Comparison of ENCODE assay signal across 14 mouse cellular contexts in genomic region chr6:55319585-55320551, GRCm38 (mm10). TPM values are rescaled to one million over a fixed set of nuclear protein-coding genes. Genes with fewer than 3 reads are reported as not detected.
DNase-seq lines count a peak whose midpoint lies in the region; ATAC-seq and TF ChIP-seq lines count a peak whose summit lies in the region.
"Had no signal": no experiment of that assay in that cellular context is flagged by ENCODE, and none has a peak within 500 bp of the region (broad histone marks: within the 10 kb centered on the region; RNA-seq: fewer than 3 reads in every experiment).

No protein-coding gene starts in this region.

- 72% methylated on average over 14 of the region's 14 CpGs for WGBS in liver, embryonic 14.5 days (ENCODE audit: insufficient replicate concordance)
- WGBS in liver, embryonic 11.5 days, result 77% methylated on average over 14 of the region's 14 CpGs
- WGBS in heart, embryonic 16.5 days, result 59% methylated on average over 14 of the region's 14 CpGs

- no peak overlapping the region for H3K4me3 ChIP-seq in liver, embryonic 14.5 days (ENCODE audit: insufficient read depth in 1 of 2, low read depth in 2 of 2, low read length in 2 of 2)
- H3K4me3 ChIP-seq in liver, embryonic 11.5 days (ENCODE audit: low read depth, low read length), result no peak overlapping the region
- no peak overlapping the region for H3K4me3 ChIP-seq in heart, embryonic 16.5 days (ENCODE audit: low read length)
- H3K4me3 ChIP-seq: forebrain, embryonic 10.5 days; myocyte had no signal

- H3K36me3 ChIP-seq in liver, embryonic 14.5 days (replicated peaks; ENCODE audit: control insufficient read depth, insufficient read depth, low read depth), result no peaks in the 10 kb centered on the region
- H3K36me3 ChIP-seq in liver, embryonic 11.5 days (ENCODE audit: control insufficient read depth, insufficient read depth, low read length), result no peaks in the 10 kb centered on the region
- no peaks in the 10 kb centered on the region for H3K36me3 ChIP-seq in heart, embryonic 16.5 days (ENCODE audit: control insufficient read depth, insufficient read depth)

- TF ChIP-seq EP300 in liver, embryonic 14.5 days (IDR thresholded peaks at IDR 0.05; ENCODE audit: low read depth), result no peak

- H3K9ac ChIP-seq in liver, embryonic 14.5 days (replicated peaks), result no peak overlapping the region
- H3K9ac ChIP-seq in liver, embryonic 11.5 days (ENCODE audit: low read depth, low read length), result no peak overlapping the region
- no peak overlapping the region for H3K9ac ChIP-seq in heart, embryonic 16.5 days (ENCODE audit: low read length)

- peak overlapping the region; percentile 21 for H3K27ac ChIP-seq in liver, embryonic 14.5 days
- no peak overlapping the region for H3K27ac ChIP-seq in liver, embryonic 11.5 days (ENCODE audit: low read depth, low read length)
- peak overlapping the region; percentile 66 for H3K27ac ChIP-seq in heart, embryonic 16.5 days (ENCODE audit: low read length)

- H3K9me3 ChIP-seq in liver, embryonic 14.5 days (ENCODE audit: control insufficient read depth, low read length), result no peaks in the 10 kb centered on the region
- no peaks in the 10 kb centered on the region for H3K9me3 ChIP-seq in liver, embryonic 11.5 days (ENCODE audit: control insufficient read depth, low read length)
- H3K9me3 ChIP-seq in heart, embryonic 16.5 days (replicated peaks; ENCODE audit: control insufficient read depth, low read length), result no peaks in the 10 kb centered on the region
- H3K9me3 ChIP-seq: forebrain, embryonic 10.5 days had no signal

- no peak for TF ChIP-seq CTCF in liver, embryonic 14.5 days (IDR thresholded peaks at IDR 0.05; ENCODE audit: low read depth)

- H3K4me2 ChIP-seq in liver, embryonic 14.5 days (ENCODE audit: low read depth), result no peak overlapping the region
- no peak overlapping the region for H3K4me2 ChIP-seq in liver, embryonic 11.5 days
- no peak overlapping the region for H3K4me2 ChIP-seq in heart, embryonic 16.5 days (ENCODE audit: low read depth, low read length)

- H3K4me1 ChIP-seq in liver, embryonic 14.5 days (replicated peaks; ENCODE audit: control insufficient read depth in 2 of 2, insufficient read depth in 2 of 2, low read length in 1 of 2), result peaks cover 50 to 55% of the 10 kb centered on the region in 2 experiments
- peaks cover 42% of the 10 kb centered on the region for H3K4me1 ChIP-seq in liver, embryonic 11.5 days (replicated peaks; ENCODE audit: control insufficient read depth, insufficient read depth, low read length)
- peaks cover 4% of the 10 kb centered on the region for H3K4me1 ChIP-seq in heart, embryonic 16.5 days (ENCODE audit: control insufficient read depth, insufficient read depth, low read length)

- 0 out of 2 replicates have a peak, but pooled peaks have one; percentile 18 for ATAC-seq in frontal cortex, adult (ENCODE audit: low TSS enrichment)
- no peak for ATAC-seq in liver, embryonic 14.5 days (ENCODE audit: insufficient read depth)
- ATAC-seq in liver, embryonic 11.5 days (replicated peaks; ENCODE audit: low FRiP score), result no peak
- ATAC-seq in heart, embryonic 16.5 days (replicated peaks; ENCODE audit: extremely low read depth, insufficient read depth, low FRiP score), result peak; percentile 75
- no peak for ATAC-seq in monocyte, adult 5-6 weeks (replicated peaks; ENCODE audit: insufficient number of reproducible peaks, low FRiP score, low TSS enrichment, poor library complexity, severe bottlenecking)

- H3K27me3 ChIP-seq in liver, embryonic 14.5 days (ENCODE audit: control insufficient read depth, insufficient read depth, low read length), result no peaks in the 10 kb centered on the region
- no peaks in the 10 kb centered on the region for H3K27me3 ChIP-seq in liver, embryonic 11.5 days (replicated peaks; ENCODE audit: control insufficient read depth, insufficient read depth, low read length)
- H3K27me3 ChIP-seq in heart, embryonic 16.5 days (ENCODE audit: control insufficient read depth, insufficient read depth, low read length), result no peaks in the 10 kb centered on the region

- DNase-seq in frontal cortex, postnatal 36 days (ENCODE audit: low spot score in 2 of 2), result no peak
- no peak for DNase-seq in liver, embryonic 14.5 days (ENCODE audit: low read depth in 3 of 3, low spot score in 3 of 3)
- DNase-seq in liver, embryonic 11.5 days (ENCODE audit: low spot score), result no peak
- peak; percentile 62 for DNase-seq in lung, postnatal 14 days
- DNase-seq in left cerebral cortex, postnatal 36 days (ENCODE audit: low spot score in 2 of 2), result no peak
- DNase-seq: kidney, adult 2 months; layer of hippocampus, adult 9-11 months had no signal

- intact Hi-C loops in left cerebral cortex, postnatal 36 days (cut with DNase I), result no loop called here

RNA-seq across cellular contexts. Expression of gene Aqp1, which starts 16.4 kb away (rescaled TPM):
- polyA plus RNA-seq in liver, embryonic 14.5 days (2012; rRNA removed), result 58.3 and 59.3 TPM in 2 replicates
- 13.2 and 15.1 TPM in 2 replicates for polyA plus RNA-seq in liver, embryonic 14.5 days (2014; fragmentation: Nextera tagmentation; extraction: Ambion mirVana)
- polyA plus RNA-seq in liver, embryonic 11.5 days (2014; fragmentation: Nextera tagmentation; extraction: Ambion mirVana), result 6.1 and 8.0 TPM in 2 replicates
- 59.2 and 62.7 TPM in 2 replicates for polyA plus RNA-seq in heart, embryonic 16.5 days (2015; fragmentation: Nextera tagmentation; extraction: Ambion mirVana)
- total RNA-seq in monocyte, adult 5-6 weeks (2017), result 2.6 TPM in 1 of 3 replicates, not detected in the others
- total RNA-seq in left cerebral cortex, postnatal 36 days (2021), result under 1 TPM; 0.39 to 0.63 TPM

RNA-seq across cellular contexts. Expression of gene Ghrhr, which starts 56.2 kb away (rescaled TPM):
- polyA plus RNA-seq in liver, embryonic 14.5 days (2012; rRNA removed), result 0.02 and 0.03 TPM in 2 replicates
- not detected in 2 replicates for polyA plus RNA-seq in liver, embryonic 14.5 days (2014; fragmentation: Nextera tagmentation; extraction: Ambion mirVana)
- polyA plus RNA-seq in liver, embryonic 11.5 days (2014; fragmentation: Nextera tagmentation; extraction: Ambion mirVana), result not detected in 2 replicates
- not detected in 2 replicates for polyA plus RNA-seq in heart, embryonic 16.5 days (2015; fragmentation: Nextera tagmentation; extraction: Ambion mirVana)
- total RNA-seq in monocyte, adult 5-6 weeks (2017), result not detected in 3 replicates
- not detected for total RNA-seq in left cerebral cortex, postnatal 36 days (2021)
- total RNA-seq: ES-E14 had no signal
- polyA plus RNA-seq: forebrain, embryonic 10.5 days; limb, embryonic 14.5 days; myocyte had no signal

Comparison
In these comparisons a context has a peak if more than half of its experiments do, and no peak if none do; other contexts are left out.
1. ATAC-seq: peak in frontal cortex, adult (single experiment) and heart, embryonic 16.5 days (single experiment); none in liver, embryonic 14.5 days (single experiment), liver, embryonic 11.5 days (single experiment) and monocyte, adult 5-6 weeks (single experiment).